Mouse (Mus musculus) bone marrow macrophage, adult 2 months (primary cell): ENCODE measurements at regions not wholly inside any gene's neighbourhood (a gene's known extent, or its start where the extent isn't known, plus 50 kb on each side); places are given as distances from the start of the nearest gene placed in this dataset.
"Not testable (repeated sequence)": the region's sequence is repeated elsewhere in the genome, so short reads cannot be mapped to it uniquely, and the experiment has no call there.

Experiments
- H3K27ac ChIP-seq: 2 replicates; pipeline ENCODE4 v1.5.1; 2012; ENCODE audit warnings: low read depth, low read length; ENCODE audit not compliant: insufficient read depth
- H3K4me1 ChIP-seq: 2 replicates; pipeline ENCODE4 v1.6.1; 2012; ENCODE audit warnings: low read length; ENCODE audit not compliant: control insufficient read depth, insufficient read depth
- H3K4me3 ChIP-seq: 2 replicates; pipeline ENCODE4 v1.5.1; 2012; ENCODE audit warnings: mild to moderate bottlenecking, low read length, moderate library complexity; ENCODE audit not compliant: insufficient read depth
- CTCF ChIP-seq: IDR thresholded peaks from 2 replicates; pipeline ENCODE4 v1.5.1; 2012; ENCODE audit warnings: low read depth, mild to moderate bottlenecking, low read length, moderate library complexity
- POLR2A ChIP-seq: IDR thresholded peaks from 2 replicates; pipeline ENCODE4 v1.6.1; 2012; ENCODE audit warnings: mild to moderate bottlenecking, low read depth, low read length, borderline replicate concordance

- H3K27ac ChIP-seq, result no peak overlapping the region
- H3K4me1 ChIP-seq, result no peaks in the 10 kb centered on the region
- H3K4me3 ChIP-seq, result no peak overlapping the region
- no peak for TF ChIP-seq CTCF
- TF ChIP-seq POLR2A, result no peak
These were observed 124.0 kb upstream of the Try4 start for GRCm38 (mm10) chr6:41178019-41178418.

GRCm38 (mm10) chr6:41177152-41177551 lies 124.9 kb upstream of the Try4 start:
- Histone ChIP-seq H3K27ac (no peak overlapping the region), H3K4me1 (no peaks in the 10 kb centered on the region), H3K4me3 (no peak overlapping the region)
- TF ChIP-seq POLR2A (no peak), CTCF (no peak)

GRCm38 (mm10) chr6:41176034-41176433 lies 126.0 kb upstream of the Try4 start:
- TF ChIP-seq POLR2A, result no peak
- no peak for TF ChIP-seq CTCF
- H3K4me3 ChIP-seq, result no peak overlapping the region
- no peaks in the 10 kb centered on the region for H3K4me1 ChIP-seq
- no peak overlapping the region for H3K27ac ChIP-seq

GRCm38 (mm10) chr6:41163491-41163890 lies 128.2 kb upstream of the 2210010C04Rik start:
- H3K4me3 ChIP-seq, result no peak overlapping the region
- no peak overlapping the region for H3K27ac ChIP-seq
- TF ChIP-seq CTCF (no peak), POLR2A (no peak)
- no peaks in the 10 kb centered on the region for H3K4me1 ChIP-seq

GRCm38 (mm10) chr6:41161693-41162092 lies 126.4 kb upstream of the 2210010C04Rik start:
- TF ChIP-seq CTCF, result no peak
- no peak for TF ChIP-seq POLR2A
- no peaks in the 10 kb centered on the region for H3K4me1 ChIP-seq

GRCm38 (mm10) chr6:41152101-41152500 lies 116.8 kb upstream of the 2210010C04Rik start:
- H3K4me3 ChIP-seq, result no peak overlapping the region
- no peak for TF ChIP-seq CTCF
- TF ChIP-seq POLR2A, result no peak
- H3K4me1 ChIP-seq, result no peaks in the 10 kb centered on the region
- no peak overlapping the region for H3K27ac ChIP-seq

More at GRCm38 (mm10) chr6:41161693-41162092, 126.4 kb upstream of the 2210010C04Rik start:
- no peak overlapping the region for H3K27ac ChIP-seq
- no peak overlapping the region for H3K4me3 ChIP-seq

GRCm38 (mm10) chr6:41151542-41151941 lies 116.2 kb upstream of the 2210010C04Rik start:
- no peak overlapping the region for H3K27ac ChIP-seq
- TF ChIP-seq CTCF, result no peak
- no peak for TF ChIP-seq POLR2A
- no peaks in the 10 kb centered on the region for H3K4me1 ChIP-seq
- H3K4me3 ChIP-seq, result no peak overlapping the region

GRCm38 (mm10) chr6:41140916-41141315 lies 105.6 kb upstream of the 2210010C04Rik start:
- Histone ChIP-seq H3K4me1 (no peaks in the 10 kb centered on the region), H3K4me3 (no peak overlapping the region), H3K27ac (no peak overlapping the region)
- TF ChIP-seq POLR2A (no peak), CTCF (no peak)

GRCm38 (mm10) chr6:41137401-41137777 lies 102.1 kb upstream of the 2210010C04Rik start:
- H3K27ac ChIP-seq, H3K4me3 ChIP-seq, H3K4me1 ChIP-seq: not testable (repeated sequence)

GRCm38 (mm10) chr6:41136717-41137400 lies 101.5 kb upstream of the 2210010C04Rik start:
- H3K27ac ChIP-seq, result no peak overlapping the region
- no peaks in the 10 kb centered on the region for H3K4me1 ChIP-seq
- no peak for TF ChIP-seq POLR2A
- TF ChIP-seq CTCF, result no peak
- H3K4me3 ChIP-seq, result no peak overlapping the region

- TF ChIP-seq POLR2A (no peak), CTCF (no peak)
- Histone ChIP-seq H3K4me1 (no peaks in the 10 kb centered on the region), H3K4me3 (no peak overlapping the region), H3K27ac (no peak overlapping the region)
These were observed 99.9 kb upstream of the 2210010C04Rik start for GRCm38 (mm10) chr6:41135160-41135559.
